Mouse (Mus musculus): ENCODE results near the gene Parp4. TPM values are rescaled to one million over a fixed set of nuclear protein-coding genes. Genes with fewer than 3 reads are reported as not detected.

Parp4 gene
- polyA plus RNA-seq (2015; fragmentation: Nextera tagmentation; extraction: Ambion mirVana): 0.59 and 0.61 TPM in 2 replicates

DNA sequence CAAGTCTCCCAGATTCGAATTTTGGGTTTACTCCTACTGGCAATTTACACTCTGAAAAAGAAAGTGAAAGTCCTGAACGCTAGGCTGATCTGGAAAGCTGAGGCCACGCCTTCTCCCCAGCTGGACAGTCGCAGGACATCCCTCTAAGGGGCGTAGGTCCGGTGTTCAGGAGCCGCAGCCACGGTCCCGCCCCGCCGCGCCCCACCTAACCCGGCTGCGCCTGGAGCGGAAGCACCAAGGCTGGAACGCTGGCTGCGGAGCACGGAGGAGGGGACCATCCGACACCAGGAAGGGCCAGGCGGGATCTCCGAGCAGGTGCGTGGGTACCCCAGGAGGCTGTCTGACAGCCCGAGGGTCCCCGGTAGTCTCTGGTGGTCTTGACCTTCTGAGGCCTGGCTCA lies at the start of gene Parp4, which contains the start of gene Cenpj:
Gene Parp4, plus strand, starts transcription at position 204 of the 400 bp plus-strand sequence.
Gene Cenpj, minus strand, starts transcription at position 10 of the 400 bp plus-strand sequence.
- Histone ChIP-seq H3K4me2 (replicated peaks) (peak within 1 kb of the TSS; percentile 55), H3K4me3 (peak within 1 kb of the TSS; percentile 42), H3K9me3 (no peaks in the 10 kb centered on the region), H3K9ac (replicated peaks) (peak within 1 kb of the TSS; percentile 47), H3K27me3 (no peaks in the 10 kb centered on the region; the same call in 1 of the 2 replicates), H3K27ac (replicated peaks) (no peak within 1 kb of the TSS), H3K36me3 (no peaks in the 10 kb centered on the region), H3K4me1 (peaks cover 21% of the 10 kb centered on the region)
- 2% methylated on average over 24 of the region's 24 CpGs for WGBS
- ATAC-seq (replicated peaks): no peak

DNA sequence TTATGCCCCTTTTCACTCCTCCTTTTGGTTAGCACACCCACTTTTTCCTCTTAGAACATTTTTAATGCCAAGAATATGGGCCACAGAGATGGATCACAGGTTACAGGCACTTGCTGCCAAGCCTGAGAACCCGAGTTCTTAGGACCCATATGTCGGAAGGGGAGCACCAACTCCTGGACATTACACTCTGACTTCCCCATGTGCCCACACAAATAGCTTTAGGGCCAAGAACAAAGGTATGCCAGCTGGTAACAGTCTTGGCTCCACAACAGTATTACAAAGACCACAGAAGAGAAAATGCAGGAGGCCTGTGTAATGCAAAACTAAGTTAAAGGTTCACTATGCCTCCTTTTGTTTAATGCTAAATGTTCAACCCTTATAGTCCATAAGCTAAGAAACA lies 44.6 kb upstream of the Parp4 start:
- no peak overlapping the region for H3K4me3 ChIP-seq
- WGBS: 84% methylated on average over 2 of the region's 2 CpGs
- H3K36me3 ChIP-seq: peaks cover 47% of the 10 kb centered on the region
- ATAC-seq (replicated peaks): no peak
- no peaks in the 10 kb centered on the region for H3K4me1 ChIP-seq
- H3K9me3 ChIP-seq: no peaks in the 10 kb centered on the region
- no peak overlapping the region for H3K27ac ChIP-seq (replicated peaks)
- no peak overlapping the region for H3K9ac ChIP-seq (replicated peaks)
- H3K27me3 ChIP-seq: no peaks in the 10 kb centered on the region
- H3K4me2 ChIP-seq (replicated peaks): no peak overlapping the region

DNA sequence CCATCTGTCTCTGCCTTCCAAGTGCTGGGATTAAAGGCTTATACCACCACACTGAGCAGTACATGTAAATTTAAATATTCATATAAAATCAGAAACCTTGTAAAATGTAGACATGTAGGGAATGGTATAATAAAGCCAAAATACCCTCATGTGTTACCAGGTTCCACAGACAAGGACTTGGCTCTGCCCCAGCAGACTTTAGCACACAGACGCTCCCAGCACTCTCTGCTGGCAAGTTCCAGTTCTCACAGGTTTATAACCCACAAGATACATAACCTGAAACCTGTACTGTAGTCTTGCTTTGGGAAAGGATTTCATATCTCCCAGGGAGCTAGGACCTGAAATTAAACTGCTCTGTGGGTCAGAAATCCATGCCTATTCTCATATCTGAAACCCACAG lies 30.5 kb upstream of the Parp4 start:
- Histone ChIP-seq H3K4me2 (replicated peaks) (no peak overlapping the region), H3K4me3 (no peak overlapping the region), H3K27me3 (no peaks in the 10 kb centered on the region), H3K4me1 (no peaks in the 10 kb centered on the region), H3K9ac (replicated peaks) (no peak overlapping the region), H3K9me3 (no peaks in the 10 kb centered on the region), H3K27ac (replicated peaks) (no peak overlapping the region), H3K36me3 (peaks cover 18% of the 10 kb centered on the region; the same call in 1 of the 2 replicates)
- whole genome bisulfite sequencing: 55% methylated on average over 1 of the region's 1 CpGs
- no peak for ATAC-seq (replicated peaks)

DNA sequence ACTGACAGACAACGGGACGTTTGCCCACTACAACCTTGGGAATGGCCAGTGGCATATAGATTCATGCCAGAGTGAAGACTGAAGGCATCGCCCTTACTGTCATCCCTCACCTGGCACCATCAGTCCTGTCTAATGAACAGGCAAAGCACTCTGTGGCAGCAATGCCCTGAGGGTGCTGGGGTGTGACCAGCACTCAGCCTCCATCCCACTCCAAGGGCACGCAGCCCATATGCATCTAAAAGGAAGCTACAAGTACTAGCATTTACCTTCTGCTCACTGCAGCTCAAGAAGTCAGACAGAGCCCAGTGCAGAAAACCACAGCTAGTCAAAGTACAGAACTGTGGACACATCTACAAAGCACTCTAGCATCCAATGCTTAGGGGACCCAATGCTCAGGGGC lies 29.9 kb upstream of the Parp4 start:
- Histone ChIP-seq H3K4me1 (no peaks in the 10 kb centered on the region), H3K9me3 (no peaks in the 10 kb centered on the region), H3K27ac (replicated peaks) (no peak overlapping the region), H3K27me3 (no peaks in the 10 kb centered on the region), H3K4me2 (replicated peaks) (no peak overlapping the region), H3K36me3 (peaks cover 21% of the 10 kb centered on the region; the same call in 1 of the 2 replicates), H3K9ac (replicated peaks) (no peak overlapping the region), H3K4me3 (no peak overlapping the region)
- WGBS: 87% methylated on average over 4 of the region's 4 CpGs
- no peak for ATAC-seq (replicated peaks)

DNA sequence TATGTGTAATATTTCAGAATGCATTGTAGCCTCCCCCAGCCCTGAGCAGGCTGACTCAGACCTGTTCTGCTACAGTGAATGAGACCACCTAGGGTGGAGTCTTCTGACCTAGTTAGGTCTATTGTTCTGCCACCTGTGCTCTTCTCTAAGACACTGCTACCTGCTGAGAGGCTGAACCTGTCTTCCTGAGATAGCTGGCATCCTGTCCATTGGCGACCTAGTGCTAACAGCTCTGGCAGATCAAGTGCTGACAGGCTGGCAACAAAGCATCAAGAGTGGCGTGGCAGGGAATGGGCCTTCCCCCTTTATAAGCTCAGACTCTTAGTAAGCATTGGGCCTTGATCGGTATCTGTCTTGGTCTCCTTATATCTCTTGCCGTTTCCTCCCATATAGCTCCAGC lies 24.5 kb upstream of the Parp4 start:
- no peak overlapping the region for H3K4me3 ChIP-seq
- peaks cover 47% of the 10 kb centered on the region for H3K36me3 ChIP-seq
- H3K9ac ChIP-seq (replicated peaks): no peak overlapping the region
- no peaks in the 10 kb centered on the region for H3K27me3 ChIP-seq
- no peak overlapping the region for H3K4me2 ChIP-seq (replicated peaks)
- no peak overlapping the region for H3K27ac ChIP-seq (replicated peaks)
- no peaks in the 10 kb centered on the region for H3K4me1 ChIP-seq
- H3K9me3 ChIP-seq: no peaks in the 10 kb centered on the region
- WGBS: 87% methylated on average over 4 of the region's 4 CpGs
- ATAC-seq (replicated peaks): no peak

DNA sequence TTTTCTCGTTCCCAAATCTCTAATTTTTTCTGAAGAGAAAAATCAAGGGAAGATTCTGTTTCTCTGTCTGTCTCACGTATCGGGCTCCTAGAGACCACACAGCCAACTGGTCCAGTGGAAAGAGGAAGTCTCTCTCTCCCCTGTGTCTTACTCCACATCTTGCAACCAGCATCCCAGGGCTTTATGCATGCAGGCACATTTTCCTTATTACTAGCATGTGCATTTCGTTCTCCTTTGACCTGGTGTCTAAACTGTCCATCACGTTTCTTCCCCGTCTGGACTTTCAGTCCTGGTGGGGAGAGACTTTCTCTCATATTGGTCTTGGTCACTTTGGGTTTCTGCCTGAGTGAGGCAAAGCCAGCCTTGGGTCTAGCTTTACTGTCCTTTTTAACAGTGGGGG lies 22.5 kb upstream of the Parp4 start:
- H3K9ac ChIP-seq (replicated peaks): no peak overlapping the region
- no peaks in the 10 kb centered on the region for H3K9me3 ChIP-seq
- no peak for ATAC-seq (replicated peaks)
- no peak overlapping the region for H3K4me2 ChIP-seq (replicated peaks)
- no peak overlapping the region for H3K4me3 ChIP-seq
- no peaks in the 10 kb centered on the region for H3K4me1 ChIP-seq
- H3K36me3 ChIP-seq: peaks cover 50% of the 10 kb centered on the region
- WGBS: 96% methylated on average over 6 of the region's 6 CpGs
- H3K27me3 ChIP-seq: no peaks in the 10 kb centered on the region
- H3K27ac ChIP-seq (replicated peaks): no peak overlapping the region

DNA sequence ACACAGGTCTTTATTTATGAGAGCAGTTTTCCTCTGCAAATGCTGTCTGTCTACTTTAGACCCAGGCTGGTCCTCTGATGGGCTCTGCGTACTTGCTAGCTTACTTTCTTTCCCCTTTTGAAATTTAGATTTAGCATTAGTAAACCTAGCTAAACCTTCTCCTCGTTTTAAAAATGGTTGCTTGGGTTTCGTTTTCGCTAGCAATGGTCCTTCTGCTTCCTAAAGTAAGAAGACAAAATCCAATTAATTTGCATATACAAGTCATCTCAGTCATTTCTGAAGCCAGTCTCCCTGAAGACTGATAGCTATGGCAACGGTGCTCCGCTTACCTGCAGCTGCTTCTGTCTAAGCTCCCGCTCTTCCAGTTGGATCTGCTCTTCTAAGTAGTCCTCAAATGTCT lies 22.1 kb upstream of the Parp4 start:
- H3K4me1 ChIP-seq: no peaks in the 10 kb centered on the region
- H3K27me3 ChIP-seq: no peaks in the 10 kb centered on the region
- WGBS: 97% methylated on average over 7 of the region's 7 CpGs
- H3K4me3 ChIP-seq: no peak overlapping the region
- ATAC-seq (replicated peaks): no peak
- no peak overlapping the region for H3K9ac ChIP-seq (replicated peaks)
- peaks cover 51% of the 10 kb centered on the region for H3K36me3 ChIP-seq
- no peak overlapping the region for H3K27ac ChIP-seq (replicated peaks)
- no peaks in the 10 kb centered on the region for H3K9me3 ChIP-seq
- no peak overlapping the region for H3K4me2 ChIP-seq (replicated peaks)

DNA sequence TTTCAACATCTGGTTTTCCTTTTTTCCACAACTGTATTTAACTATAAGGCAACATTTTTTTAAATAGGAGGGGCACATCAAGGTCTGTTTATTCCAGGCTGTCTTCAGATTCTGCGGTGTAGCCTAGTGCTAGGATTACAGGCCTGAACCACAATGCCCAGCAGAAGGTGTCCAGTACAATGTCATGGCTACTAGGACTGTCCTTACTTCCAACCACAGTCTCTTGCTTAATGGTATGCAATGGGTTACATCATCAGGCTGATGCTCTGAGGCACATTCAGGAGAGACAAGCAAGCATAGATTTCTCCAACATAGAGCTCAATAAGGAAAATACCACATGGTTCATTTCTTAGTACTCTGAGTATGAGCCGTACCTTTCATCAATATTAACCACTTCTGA lies 20.7 kb upstream of the Parp4 start:
- 99% methylated on average over 2 of the region's 2 CpGs for WGBS

DNA sequence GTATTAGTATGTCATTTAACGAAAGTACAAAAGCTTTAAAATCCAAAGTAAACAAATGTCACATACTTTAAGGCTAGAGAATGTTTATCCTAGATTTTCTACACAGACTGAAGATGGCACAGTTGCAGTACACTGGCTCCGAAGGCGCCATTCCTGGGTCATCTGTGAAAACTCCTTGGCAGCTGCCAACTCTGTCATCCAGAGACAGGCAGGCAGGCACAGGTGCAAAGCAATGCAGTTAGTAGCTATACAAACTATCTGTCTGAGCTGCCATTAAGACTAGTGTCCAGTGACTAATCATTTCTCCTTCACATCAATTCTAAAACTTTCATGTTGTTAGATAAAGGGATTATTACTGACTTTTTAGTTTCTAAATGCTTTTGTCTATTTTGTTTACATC lies 16.3 kb upstream of the Parp4 start:
- H3K4me1 ChIP-seq: no peaks in the 10 kb centered on the region
- H3K4me3 ChIP-seq: no peak overlapping the region
- H3K4me2 ChIP-seq (replicated peaks): no peak overlapping the region
- H3K36me3 ChIP-seq: peaks cover 35% of the 10 kb centered on the region
- H3K9ac ChIP-seq (replicated peaks): no peak overlapping the region
- 95% methylated on average over 3 of the region's 3 CpGs for WGBS
- H3K27me3 ChIP-seq: no peaks in the 10 kb centered on the region
- no peaks in the 10 kb centered on the region for H3K9me3 ChIP-seq
- no peak overlapping the region for H3K27ac ChIP-seq (replicated peaks)
- no peak for ATAC-seq (replicated peaks)

More for the DNA sequence above, 20.7 kb upstream of the Parp4 start:
- Histone ChIP-seq H3K9ac (replicated peaks) (no peak overlapping the region), H3K27me3 (no peaks in the 10 kb centered on the region), H3K27ac (replicated peaks) (no peak overlapping the region), H3K9me3 (no peaks in the 10 kb centered on the region), H3K4me3 (no peak overlapping the region), H3K4me2 (replicated peaks) (no peak overlapping the region), H3K36me3 (peaks cover 52% of the 10 kb centered on the region), H3K4me1 (no peaks in the 10 kb centered on the region)
- ATAC-seq (replicated peaks): no peak

DNA sequence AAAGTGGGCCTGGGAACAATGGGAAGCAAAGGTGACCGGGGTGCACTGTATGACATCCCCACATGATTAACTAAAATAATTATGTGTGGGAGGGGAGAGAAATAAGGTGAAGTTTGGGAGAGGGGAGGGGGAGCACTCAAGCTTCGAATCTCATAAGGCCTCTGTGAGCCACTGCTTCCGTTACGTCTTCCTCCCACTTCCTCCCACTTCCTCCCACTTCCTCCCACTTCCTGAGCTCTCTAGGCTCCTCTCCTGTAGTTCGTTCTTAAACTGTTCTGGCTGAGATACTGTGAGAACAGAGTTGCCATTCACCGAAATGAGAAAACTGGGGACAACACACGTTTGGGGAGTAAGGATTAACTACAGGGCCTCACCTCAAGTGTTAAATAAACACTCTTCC lies 7.9 kb upstream of the Parp4 start:
- Histone ChIP-seq H3K27me3 (no peaks in the 10 kb centered on the region), H3K27ac (replicated peaks) (no peak overlapping the region), H3K9me3 (no peaks in the 10 kb centered on the region), H3K4me2 (replicated peaks) (no peak overlapping the region), H3K4me1 (peaks cover 14% of the 10 kb centered on the region), H3K36me3 (peaks cover 16% of the 10 kb centered on the region), H3K9ac (replicated peaks) (no peak overlapping the region), H3K4me3 (no peak overlapping the region)
- 86% methylated on average over 7 of the region's 7 CpGs for WGBS
- ATAC-seq (replicated peaks): no peak

DNA sequence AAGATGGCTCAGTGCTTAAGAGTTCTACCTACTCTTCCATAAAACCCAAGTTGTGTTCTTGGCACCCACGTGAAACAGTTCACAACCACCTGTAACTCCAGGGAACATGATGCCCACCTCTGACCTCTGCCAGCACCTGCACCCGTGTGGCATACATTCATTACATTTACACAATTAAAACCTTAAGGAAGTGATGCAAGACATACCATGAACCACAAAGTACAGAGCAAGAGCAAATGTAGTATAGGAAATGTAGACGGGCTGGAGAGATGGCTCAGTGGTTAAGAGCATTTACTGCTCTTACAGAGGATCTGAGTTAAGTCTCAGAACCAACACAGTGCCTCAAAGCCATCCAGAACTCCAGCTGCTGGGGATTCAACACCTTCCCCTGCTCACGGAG lies 6.4 kb upstream of the Parp4 start:
- no peaks in the 10 kb centered on the region for H3K9me3 ChIP-seq
- peaks cover 16% of the 10 kb centered on the region for H3K4me1 ChIP-seq
- no peak for ATAC-seq (replicated peaks)
- H3K27me3 ChIP-seq: no peaks in the 10 kb centered on the region
- H3K4me3 ChIP-seq: no peak overlapping the region
- peaks cover 5% of the 10 kb centered on the region for H3K36me3 ChIP-seq
- 85% methylated on average over 4 of the region's 4 CpGs for WGBS
- H3K4me2 ChIP-seq (replicated peaks): no peak overlapping the region
- no peak overlapping the region for H3K9ac ChIP-seq (replicated peaks)
- H3K27ac ChIP-seq (replicated peaks): no peak overlapping the region

DNA sequence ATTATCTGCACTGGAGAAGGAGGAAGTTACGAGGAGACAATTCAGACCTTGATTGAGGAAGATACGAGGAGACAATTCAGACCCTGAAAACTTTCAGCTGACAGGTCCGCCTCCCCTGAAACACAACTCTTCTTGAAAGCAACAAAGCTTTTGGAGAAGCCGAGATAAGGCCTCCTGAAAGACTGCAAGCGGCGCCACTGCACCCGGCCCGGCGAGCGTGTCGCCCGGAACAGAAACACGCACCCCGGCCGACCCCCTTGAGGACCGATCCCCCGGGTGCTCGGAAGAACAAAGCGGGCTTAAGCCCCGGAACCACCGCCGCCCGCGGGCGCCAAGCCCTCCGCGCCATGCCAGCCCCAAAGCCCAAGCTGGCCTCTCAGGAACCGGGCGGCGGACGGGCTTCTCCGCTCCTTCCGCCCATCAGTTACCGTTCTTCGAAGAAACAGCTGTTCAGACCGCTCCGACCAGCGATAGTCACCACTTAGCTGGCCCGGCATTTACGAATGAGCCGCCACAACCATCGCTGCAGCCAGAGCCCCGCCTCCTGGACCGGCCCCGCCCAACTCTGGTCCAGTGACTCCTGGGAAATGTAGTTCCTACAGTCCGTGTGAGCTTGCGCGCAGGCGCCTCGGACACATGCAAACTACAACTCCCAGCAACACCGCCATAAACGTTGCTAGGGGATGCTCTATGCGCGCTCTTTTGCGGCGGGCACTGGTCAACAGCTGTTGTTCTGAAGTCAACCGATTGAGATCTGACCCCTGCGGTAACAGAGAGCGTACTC lies 3.9 kb upstream of the Parp4 start:
- WGBS: under 1% methylated on average over 59 of the region's 59 CpGs
- H3K4me3 ChIP-seq: peak overlapping the region; percentile 97
- H3K9me3 ChIP-seq: no peaks in the 10 kb centered on the region
- peak overlapping the region; percentile 77 for H3K9ac ChIP-seq (replicated peaks)
- no peaks in the 10 kb centered on the region for H3K36me3 ChIP-seq
- no peaks in the 10 kb centered on the region; the same call in 1 of the 2 replicates for H3K27me3 ChIP-seq
- peaks cover 24% of the 10 kb centered on the region for H3K4me1 ChIP-seq
- H3K4me2 ChIP-seq (replicated peaks): peak overlapping the region; percentile 63
- peak overlapping the region; percentile 88 for H3K27ac ChIP-seq (replicated peaks)
- peak; percentile 100 for ATAC-seq (replicated peaks)

DNA sequence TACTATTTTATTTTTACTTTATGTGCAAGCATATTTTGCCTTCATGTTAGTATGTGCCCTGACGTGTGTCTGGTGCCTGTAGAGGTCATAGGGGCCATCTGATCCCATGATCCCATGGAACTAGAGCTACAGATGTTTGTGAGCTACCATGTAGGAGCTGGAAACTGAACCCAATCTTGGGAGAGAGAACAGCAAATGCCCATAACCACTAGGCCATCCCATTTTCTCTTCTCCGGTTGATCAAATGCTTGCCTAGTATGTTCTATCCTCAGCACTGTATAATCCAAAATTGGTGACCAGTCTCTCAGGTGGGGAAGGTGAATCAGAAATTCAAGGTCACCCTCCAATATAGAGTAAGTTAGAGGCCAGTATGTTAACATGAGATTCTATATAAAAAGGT lies 2.9 kb upstream of the Parp4 start:
- no peak for ATAC-seq (replicated peaks)
- H3K36me3 ChIP-seq: no peaks in the 10 kb centered on the region
- no peak overlapping the region for H3K27ac ChIP-seq (replicated peaks)
- peak overlapping the region; percentile 42 for H3K4me2 ChIP-seq (replicated peaks)
- peak overlapping the region; percentile 97 for H3K4me3 ChIP-seq
- H3K9ac ChIP-seq (replicated peaks): no peak overlapping the region
- H3K27me3 ChIP-seq: no peaks in the 10 kb centered on the region; the same call in 1 of the 2 replicates
- H3K9me3 ChIP-seq: no peaks in the 10 kb centered on the region
- H3K4me1 ChIP-seq: peaks cover 24% of the 10 kb centered on the region
- WGBS: 73% methylated on average over 2 of the region's 2 CpGs
